Mouse (Mus musculus): ENCODE results near the gene Klhl20. TPM values are rescaled to one million over a fixed set of nuclear protein-coding genes. Genes with fewer than 3 reads are reported as not detected.

Gene Klhl20
- polyA plus RNA-seq, 1 experiment from 2014 or later = 16.3 TPM

DNA sequence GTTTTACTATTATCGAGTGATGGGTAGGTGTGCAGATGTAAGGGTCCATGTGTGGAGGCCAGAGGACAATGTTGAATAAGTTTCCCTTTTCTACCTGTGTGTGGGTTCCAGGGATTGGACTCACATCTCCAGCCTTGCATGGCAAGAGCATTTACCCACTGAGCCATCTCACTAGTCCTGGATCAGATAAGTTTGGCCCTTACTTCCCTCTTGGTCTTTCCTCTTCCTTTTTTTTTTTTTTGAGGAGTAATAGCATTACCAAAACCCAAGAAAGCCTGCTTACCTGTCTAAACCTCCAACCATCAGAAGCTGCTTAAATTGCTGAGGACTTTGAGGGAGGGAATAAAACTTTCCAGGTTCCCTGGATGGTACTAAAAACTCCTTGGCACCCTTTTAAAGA is 74.1 kb downstream of the Klhl20 start:
- Histone ChIP-seq H3K27ac (no peak overlapping the region), H3K27me3 (ENCODE audit: low read depth, poor library complexity, severe bottlenecking) (no peaks in the 10 kb centered on the region), H3K9me3 (replicated peaks) (no peaks in the 10 kb centered on the region), H3K36me3 (peaks cover 70% of the 10 kb centered on the region), H3K4me1 (no peaks in the 10 kb centered on the region), H3K4me3 (no peak overlapping the region)
- DNase-seq (ENCODE audit: low spot score) = no peak
- 98% methylated on average over 1 of the region's 1 CpGs for WGBS

DNA sequence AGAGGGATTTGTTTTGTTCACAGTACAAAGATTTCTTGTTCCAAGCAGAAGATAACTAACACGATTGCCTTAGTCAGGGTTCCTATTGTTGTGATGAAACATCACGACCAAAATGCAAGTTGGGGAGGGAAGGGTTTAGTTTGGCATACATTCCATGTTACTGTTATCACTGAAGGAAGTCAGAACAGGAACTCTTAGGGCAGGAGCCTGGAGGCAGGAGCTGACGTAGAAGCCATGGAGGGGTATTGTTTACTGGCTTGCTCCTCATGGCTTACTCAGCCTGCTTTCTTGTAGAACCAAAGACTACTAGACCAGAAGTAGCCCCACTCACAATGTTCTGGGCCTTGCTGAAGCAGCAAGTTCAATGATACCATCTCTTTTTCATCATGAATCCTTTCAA is 84.3 kb downstream of the Klhl20 start:
- H3K9me3 ChIP-seq (replicated peaks) = no peaks in the 10 kb centered on the region
- H3K4me3 ChIP-seq = no peak overlapping the region
- no peaks in the 10 kb centered on the region for H3K4me1 ChIP-seq
- WGBS = 89% methylated on average over 3 of the region's 3 CpGs
- H3K27ac ChIP-seq = no peak overlapping the region
- no peak for DNase-seq (ENCODE audit: low spot score)
- peaks cover 92% of the 10 kb centered on the region for H3K36me3 ChIP-seq
- H3K27me3 ChIP-seq (ENCODE audit: low read depth, poor library complexity, severe bottlenecking) = no peaks in the 10 kb centered on the region

DNA sequence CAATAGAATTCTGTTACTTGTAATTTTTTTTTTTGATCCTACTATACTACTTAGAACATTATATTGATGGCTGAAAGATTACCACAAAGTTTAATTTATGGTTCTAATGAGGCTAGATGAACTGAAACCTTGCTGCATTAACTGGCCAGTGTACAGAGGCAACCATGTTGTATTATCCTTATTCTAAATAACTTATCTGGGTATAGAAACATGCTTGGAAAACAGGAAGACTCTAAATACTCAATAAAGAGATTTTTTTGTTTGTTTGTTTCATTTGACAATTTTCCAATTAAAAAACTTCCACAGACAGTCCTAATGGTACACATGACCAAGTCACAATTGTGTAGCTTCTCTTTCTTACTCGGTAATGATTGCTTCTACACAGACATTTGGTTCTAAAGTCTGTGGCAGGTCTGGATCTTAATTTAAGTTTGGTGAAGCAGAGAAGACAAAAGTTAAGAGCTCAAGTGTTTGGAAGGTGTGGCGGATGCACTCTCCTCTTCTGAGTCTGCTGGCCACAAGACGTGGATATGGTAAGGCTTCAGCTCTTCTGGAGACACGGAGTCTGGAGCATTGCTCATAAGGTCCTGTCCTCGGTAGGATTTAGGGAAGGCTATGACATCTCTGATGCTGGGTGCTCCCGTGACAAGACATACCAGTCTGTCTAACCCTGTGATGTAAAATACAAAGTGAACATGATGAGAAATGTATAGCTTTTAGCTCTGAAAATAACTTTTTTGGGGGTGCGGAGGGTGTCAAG is 89.9 kb downstream of the Klhl20 start:
- Histone ChIP-seq H3K27ac (no peak overlapping the region), H3K4me3 (no peak overlapping the region), H3K9me3 (replicated peaks) (no peaks in the 10 kb centered on the region), H3K27me3 (ENCODE audit: low read depth, poor library complexity, severe bottlenecking) (no peaks in the 10 kb centered on the region), H3K4me1 (peaks cover 6% of the 10 kb centered on the region; the same call in 1 of the 2 replicates), H3K36me3 (peaks cover 88% of the 10 kb centered on the region)
- no peak for DNase-seq (ENCODE audit: low spot score)
- WGBS = 94% methylated on average over 7 of the region's 7 CpGs

DNA sequence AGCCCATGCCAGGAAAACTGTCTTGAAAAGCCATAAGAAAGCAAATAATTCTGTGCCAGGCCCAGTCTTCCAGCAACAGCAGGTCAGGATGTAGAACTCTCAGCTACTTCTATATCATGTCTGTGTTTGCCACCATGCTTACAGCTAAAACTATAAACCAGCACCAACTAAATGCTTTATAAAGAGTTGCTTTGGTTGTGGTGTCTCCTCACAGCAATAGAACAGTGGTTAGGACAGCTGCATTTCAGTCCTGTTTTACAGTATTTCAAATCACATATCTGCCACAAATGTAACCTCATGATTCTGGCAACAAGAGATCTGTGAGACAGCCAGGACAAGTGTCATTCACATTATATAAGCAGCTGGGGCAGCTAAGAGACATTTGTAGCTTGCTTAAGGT is 90.5 kb downstream of the Klhl20 start:
- no peaks in the 10 kb centered on the region for H3K27me3 ChIP-seq (ENCODE audit: low read depth, poor library complexity, severe bottlenecking)
- no peak overlapping the region for H3K4me3 ChIP-seq
- peaks cover 6% of the 10 kb centered on the region; the same call in 1 of the 2 replicates for H3K4me1 ChIP-seq
- no peak for DNase-seq (ENCODE audit: low spot score)
- no peak overlapping the region for H3K27ac ChIP-seq
- no peaks in the 10 kb centered on the region for H3K9me3 ChIP-seq (replicated peaks)
- peaks cover 88% of the 10 kb centered on the region for H3K36me3 ChIP-seq

DNA sequence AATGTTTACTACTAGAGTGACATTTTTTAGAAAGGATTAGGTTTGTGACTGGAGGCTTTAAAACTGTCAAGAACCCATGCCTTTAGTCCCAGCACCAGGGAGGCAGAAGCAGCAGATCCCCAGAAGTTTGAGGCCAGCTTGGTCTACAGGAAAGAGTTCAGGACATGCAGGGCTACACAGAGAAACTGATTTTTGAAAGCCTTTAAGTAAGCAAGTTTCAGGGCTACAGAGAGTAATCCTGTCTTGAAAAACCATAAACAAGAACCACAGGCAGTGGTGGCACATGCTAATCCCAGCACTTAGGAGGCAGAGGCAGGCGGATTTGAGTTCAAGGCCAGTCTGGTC is 90.9 kb downstream of the Klhl20 start:
- H3K4me1 ChIP-seq = peaks cover 6% of the 10 kb centered on the region; the same call in 1 of the 2 replicates
- H3K9me3 ChIP-seq (replicated peaks) = no peaks in the 10 kb centered on the region
- H3K36me3 ChIP-seq = peaks cover 88% of the 10 kb centered on the region
- H3K4me3 ChIP-seq = no peak overlapping the region
- H3K27ac ChIP-seq = no peak overlapping the region
- WGBS = 63% methylated on average over 1 of the region's 1 CpGs
- no peaks in the 10 kb centered on the region for H3K27me3 ChIP-seq (ENCODE audit: low read depth, poor library complexity, severe bottlenecking)
- peak; percentile 33 for DNase-seq (ENCODE audit: low spot score)

DNA sequence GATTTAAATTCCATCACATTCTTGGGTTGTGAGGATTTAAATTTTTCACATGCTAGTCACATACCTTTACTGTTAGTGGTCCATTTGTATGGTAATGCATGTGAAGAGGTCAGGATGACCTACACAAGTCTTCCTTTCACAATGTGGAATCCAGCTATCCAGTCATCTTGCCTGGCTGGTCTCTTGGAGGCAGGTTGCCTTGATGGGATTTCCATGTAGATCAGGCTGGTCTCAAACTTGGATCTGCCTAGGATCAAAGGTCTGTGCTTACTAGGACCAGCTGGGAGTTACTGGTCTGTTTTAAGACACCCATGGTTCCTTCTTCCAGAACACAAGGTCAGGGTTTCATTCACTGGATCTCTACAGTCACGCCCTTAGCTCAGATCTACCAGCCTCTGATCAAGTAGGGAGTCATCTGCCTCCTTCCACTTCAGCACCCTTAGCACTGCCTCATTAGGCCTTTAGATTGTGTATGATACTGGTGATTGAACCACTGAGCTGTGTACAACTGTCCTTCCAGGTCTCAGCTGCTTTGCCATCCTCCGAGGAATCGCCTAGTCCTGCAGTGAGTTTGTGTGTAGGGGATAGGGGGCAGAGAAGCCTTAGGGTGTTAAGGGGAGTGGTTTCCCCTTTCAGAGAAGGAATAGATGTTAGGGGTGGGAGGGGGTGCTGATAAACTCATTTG is 91.4 kb downstream of the Klhl20 start:
- Histone ChIP-seq H3K36me3 (peaks cover 83% of the 10 kb centered on the region), H3K27me3 (ENCODE audit: low read depth, poor library complexity, severe bottlenecking) (no peaks in the 10 kb centered on the region), H3K4me1 (peaks cover 6% of the 10 kb centered on the region; the same call in 1 of the 2 replicates), H3K4me3 (no peak overlapping the region), H3K27ac (no peak overlapping the region), H3K9me3 (replicated peaks) (no peaks in the 10 kb centered on the region)
- 10% methylated on average over 3 of the region's 3 CpGs for WGBS
- peak; percentile 59 for DNase-seq (ENCODE audit: low spot score)

DNA sequence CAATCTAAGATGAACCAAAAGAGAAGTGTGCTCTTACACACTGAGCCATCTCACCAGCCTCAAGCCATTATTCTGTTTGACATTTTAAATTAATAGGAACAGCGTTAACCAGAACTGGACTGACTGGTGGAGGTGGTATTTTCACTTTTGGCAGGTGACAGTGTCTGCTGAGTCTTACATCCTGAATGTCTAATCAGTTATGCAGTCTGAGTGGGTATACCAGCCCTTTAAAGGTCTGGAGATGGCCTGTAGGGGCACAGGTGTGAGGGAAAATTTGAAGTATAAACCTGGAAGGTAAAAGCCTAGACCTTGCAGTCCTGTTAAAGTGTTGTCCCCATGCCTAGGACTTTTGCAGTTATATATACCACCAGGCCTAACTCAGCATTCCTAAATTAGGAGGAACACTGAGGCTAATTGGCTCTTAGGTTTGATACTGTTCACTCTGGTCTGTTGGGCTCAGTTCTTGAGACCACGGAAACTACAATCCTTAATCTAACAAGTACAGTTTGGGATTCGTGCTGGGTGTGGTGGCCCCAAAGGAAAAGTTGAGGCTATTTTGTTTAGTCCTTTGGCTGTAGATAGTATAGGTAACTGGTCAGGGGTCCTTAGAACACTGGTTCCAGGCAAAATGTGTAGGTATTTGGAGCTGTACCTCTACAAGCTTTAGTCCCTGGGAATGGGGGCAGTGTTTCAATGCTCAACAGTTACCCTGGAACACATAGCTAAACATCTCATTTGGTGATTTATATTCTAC is 92.2 kb downstream of the Klhl20 start:
- H3K4me1 ChIP-seq = peaks cover 6% of the 10 kb centered on the region; the same call in 1 of the 2 replicates
- peak; percentile 57 for DNase-seq (ENCODE audit: low spot score)
- no peaks in the 10 kb centered on the region for H3K27me3 ChIP-seq (ENCODE audit: low read depth, poor library complexity, severe bottlenecking)
- H3K27ac ChIP-seq = peak overlapping the region; percentile 11; the same call in 1 of the 2 replicates
- H3K9me3 ChIP-seq (replicated peaks) = no peaks in the 10 kb centered on the region
- H3K36me3 ChIP-seq = peaks cover 75% of the 10 kb centered on the region
- 5% methylated on average over 3 of the region's 3 CpGs for WGBS
- no peak overlapping the region for H3K4me3 ChIP-seq

Other genes starting within 250 kb of the Klhl20 start
- gene Rc3h1, start 225.1 kb downstream of the Klhl20 start, polyA plus RNA-seq (2016; fragmentation: Nextera tagmentation; extraction: Ambion mirVana) = 8.3 and 9.0 TPM in 2 replicates
- gene Serpinc1, start 152.9 kb downstream of the Klhl20 start, polyA plus RNA-seq (2016; fragmentation: Nextera tagmentation; extraction: Ambion mirVana) = 1.8 and 2.0 TPM in 2 replicates
- 6.2 and 8.6 TPM in 2 replicates for gene Zbtb37, start 96.7 kb downstream of the Klhl20 start, polyA plus RNA-seq (2016; fragmentation: Nextera tagmentation; extraction: Ambion mirVana)
- 66.7 and 74.6 TPM in 2 replicates for gene Dars2, start 60.9 kb downstream of the Klhl20 start, polyA plus RNA-seq (2016; fragmentation: Nextera tagmentation; extraction: Ambion mirVana)
- gene Cenpl, start 60.8 kb downstream of the Klhl20 start, polyA plus RNA-seq (2016; fragmentation: Nextera tagmentation; extraction: Ambion mirVana) = 40.1 and 44.6 TPM in 2 replicates
- 3.2 and 4.4 TPM in 2 replicates for gene Ankrd45, start 11.2 kb upstream of the Klhl20 start, polyA plus RNA-seq (2016; fragmentation: Nextera tagmentation; extraction: Ambion mirVana)
- 0.16 TPM in 1 of 2 replicates, not detected in the other for gene Tex50, start 27.8 kb upstream of the Klhl20 start, polyA plus RNA-seq (2016; fragmentation: Nextera tagmentation; extraction: Ambion mirVana)
- 799 and 1,001 TPM in 2 replicates for gene Prdx6, start 119.7 kb upstream of the Klhl20 start, polyA plus RNA-seq (2016; fragmentation: Nextera tagmentation; extraction: Ambion mirVana)

Data from limb, embryonic 10.5 days (tissue).